Mouse (Mus musculus) liver, embryonic 14.5 days (tissue): ENCODE data around the gene Aldoc. TPM values are rescaled to one million over a fixed set of nuclear protein-coding genes. Genes with fewer than 3 reads are reported as not detected.
A peak's percentile ranks its signal among the peaks of the same experiment; 100 is the strongest.

Source experiments
- ATAC-seq: fragments of 200-750 bp; cut with Nextera tagmentation; 2 replicates; pipeline ENCODE4 v1.8.0; 2017; ENCODE audit warnings: moderate number of reproducible peaks, mild to moderate bottlenecking, moderate library complexity; ENCODE audit not compliant: insufficient read depth
- DNase-seq, 3 experiments: peaks; one replicate each; pipeline ENCODE4 v3.0.0-alpha.2; 2012 to 2013; ENCODE audit warnings: low read depth in 3 of 3, low spot score in 3 of 3
- H3K27ac ChIP-seq: fragments of 300-500 bp; sonication (generic); 2 replicates; pipeline ENCODE4 v1.5.1; 2014; ENCODE audit warnings: moderate library complexity, mild to moderate bottlenecking, control low read depth, inconsistent platforms
- H3K27me3 ChIP-seq: fragments of 300-500 bp; sonication (generic); 2 replicates; pipeline ENCODE4 v1.6.1; 2014; ENCODE audit warnings: mild to moderate bottlenecking, low read length, moderate library complexity; ENCODE audit not compliant: control insufficient read depth, insufficient read depth
- H3K36me3 ChIP-seq: fragments of 300-500 bp; sonication (generic); replicated peaks from 2 replicates; pipeline ENCODE4 v1.6.1; 2014; ENCODE audit warnings: low read depth; ENCODE audit not compliant: control insufficient read depth, insufficient read depth
- H3K4me1 ChIP-seq, 2 experiments: fragments of 200-500 bp in 1 of 2; fragments of 300-500 bp in 1 of 2; sonication (generic) in 1 of 2; replicated peaks; 2 replicates each; pipeline ENCODE4 v1.6.1; 2012 to 2014; ENCODE audit warnings: antibody characterized with exemption in 1 of 2, inconsistent platforms in 1 of 2, low read length in 1 of 2; ENCODE audit not compliant: control insufficient read depth in 2 of 2, insufficient read depth in 2 of 2
- H3K4me2 ChIP-seq: fragments of 300-500 bp; sonication (generic); 2 replicates; pipeline ENCODE4 v1.6.1; 2014; ENCODE audit warnings: low read depth, mild to moderate bottlenecking, control low read depth, moderate library complexity
- H3K4me3 ChIP-seq, 2 experiments: fragments of 200-500 bp in 1 of 2; fragments of 300-500 bp in 1 of 2; sonication (generic) in 1 of 2; 2 replicates each; pipeline ENCODE4 v1.5.1; 2012 to 2014; ENCODE audit warnings: low read depth in 2 of 2, low read length in 2 of 2, mild to moderate bottlenecking in 2 of 2, control low read depth in 1 of 2, inconsistent platforms in 1 of 2, moderate library complexity in 1 of 2; ENCODE audit not compliant: insufficient read depth in 1 of 2
- H3K9ac ChIP-seq: fragments of 300-500 bp; sonication (generic); replicated peaks from 2 replicates; pipeline ENCODE4 v1.6.1; 2014; ENCODE audit warnings: mild to moderate bottlenecking, control low read depth, moderate library complexity
- H3K9me3 ChIP-seq: fragments of 300-500 bp; sonication (generic); 2 replicates; pipeline ENCODE4 v1.6.1; 2016; ENCODE audit warnings: low read length, mixed read lengths; ENCODE audit not compliant: control insufficient read depth
- CTCF ChIP-seq: IDR thresholded peaks from 2 replicates; pipeline ENCODE4 v1.5.1; 2016; ENCODE audit warnings: antibody characterized with exemption, low read depth, control low read depth
- EP300 ChIP-seq: IDR thresholded peaks from 2 replicates; pipeline ENCODE4 v1.6.1; 2016; ENCODE audit warnings: antibody characterized with exemption, low read depth
- WGBS: fragments of 180-500 bp; shearing (Covaris S2); extraction: QIAGEN DNeasy Blood & Tissue Kit; methylation state at CpG from one replicate; pipeline ENCODE4 v1.1.7; 2014; ENCODE audit not compliant: insufficient replicate concordance; 5-methylcytosine and 5-hydroxymethylcytosine counted together
- polyA plus RNA-seq, 2 experiments: library from polyadenylated mRNA; depleted of rRNA in 1 of 2; stranded (reverse) in 1 of 2; unstranded in 1 of 2; fragments of >200 nt; fragmentation: Nextera tagmentation in 1 of 2; extraction: Ambion mirVana in 1 of 2; gene quantifications; 2 replicates each; pipeline versions ENCODE4 v1.2.1 to v1.2.3; 2012 to 2014

Gene Aldoc
- polyA plus RNA-seq, 2 experiments = 4.2 to 6.0 TPM

- Histone ChIP-seq H3K36me3 (peaks cover 68% of the 10 kb centered on the region), H3K27me3 (no peaks in the 10 kb centered on the region), H3K9ac (no peak overlapping the region), H3K4me2 (peak overlapping the region; percentile 36), H3K4me1 (peaks cover 10 to 12% of the 10 kb centered on the region in 2 experiments), H3K9me3 (no peaks in the 10 kb centered on the region), H3K4me3 (peak overlapping the region; percentile 11 to 12; a peak in 3 of 4 replicates), H3K27ac (no peak overlapping the region)
- ATAC-seq = no peak
- DNase-seq = no peak
- WGBS = 82% methylated on average over 4 of the region's 4 CpGs
- no peak for TF ChIP-seq EP300
- no peak for TF ChIP-seq CTCF
Measured at GRCm38 (mm10) chr11:78305272-78305671, 17.5 kb upstream of the Aldoc start.

- ATAC-seq (no peak), DNase-seq (no peak)
- Histone ChIP-seq H3K9me3 (no peaks in the 10 kb centered on the region), H3K27ac (no peak overlapping the region), H3K4me3 (no peak overlapping the region), H3K4me2 (no peak overlapping the region), H3K27me3 (no peaks in the 10 kb centered on the region), H3K36me3 (peaks cover 87% of the 10 kb centered on the region), H3K9ac (no peak overlapping the region), H3K4me1 (peaks cover 5 to 7% of the 10 kb centered on the region in 2 experiments; a peak in 2 of 4 replicates)
- whole genome bisulfite sequencing = 87% methylated on average over 8 of the region's 8 CpGs
- no peak for TF ChIP-seq CTCF
- TF ChIP-seq EP300 = no peak
Measured at GRCm38 (mm10) chr11:78310861-78311511, 11.8 kb upstream of the Aldoc start.

GRCm38 (mm10) chr11:78313662-78314061, 9.1 kb upstream of the Aldoc start:
- no peak overlapping the region for H3K4me3 ChIP-seq
- no peaks in the 10 kb centered on the region for H3K27me3 ChIP-seq
- H3K36me3 ChIP-seq = peaks cover 91% of the 10 kb centered on the region
- H3K4me1 ChIP-seq = no peaks in the 10 kb centered on the region
- no peak overlapping the region for H3K9ac ChIP-seq
- DNase-seq (no peak), ATAC-seq (no peak)
- TF ChIP-seq CTCF (no peak), EP300 (no peak)
- H3K27ac ChIP-seq = no peak overlapping the region
- no peak overlapping the region for H3K4me2 ChIP-seq
- 94% methylated on average over 2 of the region's 2 CpGs for WGBS
- H3K9me3 ChIP-seq = no peaks in the 10 kb centered on the region

GRCm38 (mm10) chr11:78318411-78318810, 4.4 kb upstream of the Aldoc start:
- H3K4me3 ChIP-seq = no peak overlapping the region
- no peaks in the 10 kb centered on the region for H3K27me3 ChIP-seq
- H3K36me3 ChIP-seq = peaks cover 92% of the 10 kb centered on the region
- whole genome bisulfite sequencing = 87% methylated on average over 2 of the region's 2 CpGs
- H3K27ac ChIP-seq = no peak overlapping the region
- DNase-seq = no peak
- peaks cover 5 to 9% of the 10 kb centered on the region in 2 experiments for H3K4me1 ChIP-seq
- ATAC-seq = no peak
- no peak overlapping the region for H3K4me2 ChIP-seq
- no peaks in the 10 kb centered on the region for H3K9me3 ChIP-seq
- no peak for TF ChIP-seq CTCF
- no peak for TF ChIP-seq EP300
- H3K9ac ChIP-seq = no peak overlapping the region

GRCm38 (mm10) chr11:78322076-78322831, 514 bp upstream of the Aldoc start:
- DNase-seq = no peak
- Histone ChIP-seq H3K4me1 (peaks cover 6 to 9% of the 10 kb centered on the region in 2 experiments), H3K27ac (no peak overlapping the region), H3K27me3 (no peaks in the 10 kb centered on the region), H3K4me3 (no peak overlapping the region), H3K9ac (no peak overlapping the region), H3K9me3 (no peaks in the 10 kb centered on the region), H3K4me2 (peak overlapping the region; percentile 49), H3K36me3 (peaks cover 54% of the 10 kb centered on the region)
- WGBS = 75% methylated on average over 2 of the region's 2 CpGs
- no peak; the same call in 1 of the 2 replicates for ATAC-seq
- TF ChIP-seq EP300 (no peak), CTCF (no peak)
